Comparison of ENCODE assay signal across 9 mouse cellular contexts in the genomic region with DNA sequence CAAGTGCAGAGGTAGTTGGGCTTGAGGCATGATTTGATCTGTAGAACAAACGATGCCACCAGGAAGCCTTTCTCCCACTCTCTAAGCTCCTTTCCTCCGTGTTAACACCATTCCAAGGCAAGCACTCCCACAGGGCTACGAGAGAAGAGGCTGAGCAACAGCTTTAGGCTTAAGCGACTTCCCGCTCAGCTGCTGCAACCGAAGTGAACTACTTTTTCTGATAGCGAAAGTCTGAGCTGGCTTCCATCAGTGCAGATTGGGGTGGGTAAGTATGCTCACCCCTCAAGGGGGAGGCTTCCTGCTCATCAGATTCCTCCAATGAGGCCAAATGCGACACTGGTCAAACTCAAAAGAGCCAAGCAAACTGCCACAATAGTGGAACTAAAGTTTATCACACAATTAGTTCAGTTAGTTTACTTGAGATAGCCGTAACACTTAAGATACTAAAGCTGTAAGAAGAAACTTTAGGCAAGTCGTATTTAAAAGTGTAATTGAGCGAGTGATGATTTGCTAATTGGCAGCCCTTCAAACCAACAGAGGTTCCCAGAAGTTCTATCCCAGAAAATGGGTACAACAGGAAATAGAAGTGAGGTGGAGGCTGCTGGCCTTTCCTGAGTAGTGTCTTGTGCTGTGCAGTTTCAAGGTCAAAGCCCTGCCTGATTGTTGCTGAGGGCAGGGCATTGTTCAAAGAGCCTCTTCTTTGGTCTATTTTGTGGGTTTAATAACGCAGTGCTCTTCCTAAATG.
DNase-seq lines count a peak whose midpoint lies in the region; ATAC-seq lines count a peak whose summit lies in the region.
"Had no signal": no experiment of that assay in that cellular context is flagged by ENCODE, and none has a peak within 500 bp of the region (broad histone marks: within the 10 kb centered on the region; RNA-seq: fewer than 3 reads in every experiment).

No protein-coding gene starts in this region.

- no peak overlapping the region for H3K4me3 ChIP-seq in hindbrain, embryonic 15.5 days
- no peak overlapping the region for H3K4me3 ChIP-seq in hindbrain, embryonic 10.5 days
- H3K4me3 ChIP-seq in heart, embryonic 13.5 days = peak overlapping the region; percentile 21
- H3K4me3 ChIP-seq in midbrain, embryonic 10.5 days = no peak overlapping the region
- H3K4me3 ChIP-seq: liver, embryonic 13.5 days had no signal

- no peaks in the 10 kb centered on the region for H3K36me3 ChIP-seq in hindbrain, embryonic 15.5 days
- H3K36me3 ChIP-seq in hindbrain, embryonic 10.5 days = no peaks in the 10 kb centered on the region
- H3K36me3 ChIP-seq in heart, embryonic 13.5 days = no peaks in the 10 kb centered on the region
- no peaks in the 10 kb centered on the region for H3K36me3 ChIP-seq in midbrain, embryonic 10.5 days
- H3K36me3 ChIP-seq: liver, embryonic 13.5 days had no signal

- no peak for ATAC-seq in hindbrain, embryonic 15.5 days (ENCODE audit: low FRiP score, low read depth)
- no peak for ATAC-seq in heart, embryonic 13.5 days (ENCODE audit: extremely low read depth, insufficient number of reproducible peaks, low FRiP score, low TSS enrichment)

- no peak overlapping the region for H3K27ac ChIP-seq in hindbrain, embryonic 15.5 days (replicated peaks)
- no peak overlapping the region for H3K27ac ChIP-seq in hindbrain, embryonic 10.5 days
- H3K27ac ChIP-seq in heart, embryonic 13.5 days (replicated peaks) = peak overlapping the region; percentile 74
- H3K27ac ChIP-seq in midbrain, embryonic 10.5 days (replicated peaks) = 0 out of 2 replicates have a peak overlapping the region, but pooled peaks have one; percentile 33
- H3K27ac ChIP-seq: liver, embryonic 13.5 days had no signal

- H3K4me2 ChIP-seq in hindbrain, embryonic 15.5 days = peak overlapping the region; percentile 1; the same call in 1 of the 2 replicates
- H3K4me2 ChIP-seq in heart, embryonic 13.5 days = peak overlapping the region; percentile 61
- H3K4me2 ChIP-seq: liver, embryonic 13.5 days had no signal

- H3K9ac ChIP-seq in hindbrain, embryonic 15.5 days = no peak overlapping the region
- H3K9ac ChIP-seq in heart, embryonic 13.5 days = no peak overlapping the region
- H3K9ac ChIP-seq: liver, embryonic 13.5 days had no signal

- H3K4me1 ChIP-seq in hindbrain, embryonic 15.5 days (replicated peaks) = peaks cover 4% of the 10 kb centered on the region; the same call in 1 of the 2 replicates
- peaks cover 14% of the 10 kb centered on the region for H3K4me1 ChIP-seq in hindbrain, embryonic 10.5 days (replicated peaks)
- peaks cover 28% of the 10 kb centered on the region for H3K4me1 ChIP-seq in heart, embryonic 13.5 days
- peaks cover 16% of the 10 kb centered on the region for H3K4me1 ChIP-seq in midbrain, embryonic 10.5 days

- WGBS in hindbrain, embryonic 15.5 days = 31% methylated on average over 12 of the region's 12 CpGs
- WGBS in hindbrain, embryonic 10.5 days = 34% methylated on average over 12 of the region's 12 CpGs
- WGBS in heart, embryonic 13.5 days = 15% methylated on average over 12 of the region's 12 CpGs
- 26% methylated on average over 12 of the region's 12 CpGs for WGBS in midbrain, embryonic 10.5 days

- H3K9me3 ChIP-seq in hindbrain, embryonic 15.5 days = no peaks in the 10 kb centered on the region
- H3K9me3 ChIP-seq in hindbrain, embryonic 10.5 days = no peaks in the 10 kb centered on the region
- no peaks in the 10 kb centered on the region for H3K9me3 ChIP-seq in heart, embryonic 13.5 days
- H3K9me3 ChIP-seq in midbrain, embryonic 10.5 days (replicated peaks) = no peaks in the 10 kb centered on the region
- H3K9me3 ChIP-seq: liver, embryonic 13.5 days had no signal

- DNase-seq in hindbrain, embryonic 10.5 days (ENCODE audit: low spot score) = no peak
- DNase-seq in R1 (ENCODE audit: low read depth, low spot score) = peak; percentile 89
- peak; percentile 14 for DNase-seq in midbrain, embryonic 10.5 days (ENCODE audit: low spot score)
- DNase-seq in layer of hippocampus, postnatal 14 days (ENCODE audit: low spot score in 2 of 2) = no peak
- no peak for DNase-seq in spleen, postnatal 10 days (ENCODE audit: low spot score in 2 of 2)
- no peak for DNase-seq in ovary, postnatal 36 days (ENCODE audit: low spot score)
- DNase-seq: liver, embryonic 13.5 days had no signal

- H3K27me3 ChIP-seq in hindbrain, embryonic 15.5 days = no peaks in the 10 kb centered on the region
- H3K27me3 ChIP-seq in hindbrain, embryonic 10.5 days (ENCODE audit: insufficient read depth, poor library complexity, severe bottlenecking) = no peaks in the 10 kb centered on the region
- H3K27me3 ChIP-seq in heart, embryonic 13.5 days (replicated peaks) = no peaks in the 10 kb centered on the region
- H3K27me3 ChIP-seq in midbrain, embryonic 10.5 days (ENCODE audit: low read depth, poor library complexity, severe bottlenecking) = 0 out of 2 replicates have a peak, but pooled peaks cover 10% of the 10 kb centered on the region
- H3K27me3 ChIP-seq: liver, embryonic 13.5 days had no signal

Comparison
In these comparisons a context has a peak if more than half of its experiments do, and no peak if none do; other contexts are left out.
1. H3K27ac ChIP-seq: peak in heart, embryonic 13.5 days (single experiment) and midbrain, embryonic 10.5 days (single experiment); none in hindbrain, embryonic 15.5 days (single experiment) and hindbrain, embryonic 10.5 days (single experiment).
2. DNase-seq: peak in R1 (single experiment) and midbrain, embryonic 10.5 days (single experiment); none in hindbrain, embryonic 10.5 days (single experiment), layer of hippocampus, postnatal 14 days (0 of 2), spleen, postnatal 10 days (0 of 2) and ovary, postnatal 36 days (single experiment).